Mouse (Mus musculus) forebrain, embryonic 16.5 days (tissue): Measurements from ENCODE around the gene Qdpr. TPM values are rescaled to one million over a fixed set of nuclear protein-coding genes. Genes with fewer than 3 reads are reported as not detected.
"Not testable (repeated sequence)": the region's sequence is repeated elsewhere in the genome, so short reads cannot be mapped to it uniquely, and the experiment has no call there.

Experiments
- ATAC-seq: fragments of 200-750 bp; cut with Nextera tagmentation; 2 replicates; pipeline ENCODE4 v1.8.0; 2017; ENCODE audit warnings: mild to moderate bottlenecking, moderate library complexity
- H3K27ac ChIP-seq: fragments of 300-500 bp; sonication (generic); 2 replicates; pipeline ENCODE4 v1.5.1; 2014; ENCODE audit warnings: low read length, control low read depth
- H3K27me3 ChIP-seq: fragments of 300-500 bp; sonication (generic); replicated peaks from 2 replicates; pipeline ENCODE4 v1.6.1; 2014; ENCODE audit warnings: low read length; ENCODE audit not compliant: control insufficient read depth, insufficient read depth
- H3K36me3 ChIP-seq: fragments of 300-500 bp; sonication (generic); 2 replicates; pipeline ENCODE4 v1.6.1; 2014; ENCODE audit not compliant: control insufficient read depth, insufficient read depth
- H3K4me1 ChIP-seq: fragments of 300-500 bp; sonication (generic); replicated peaks from 2 replicates; pipeline ENCODE4 v1.6.1; 2014; ENCODE audit warnings: low read length; ENCODE audit not compliant: control insufficient read depth, insufficient read depth
- H3K4me2 ChIP-seq: fragments of 300-500 bp; sonication (generic); 2 replicates; pipeline ENCODE4 v1.6.1; 2014; ENCODE audit warnings: mild to moderate bottlenecking, low read length, control low read depth
- H3K4me3 ChIP-seq: fragments of 300-500 bp; sonication (generic); replicated peaks from 2 replicates; pipeline ENCODE4 v1.5.1; 2014; ENCODE audit warnings: mild to moderate bottlenecking, low read length, control low read depth
- H3K9ac ChIP-seq: fragments of 300-500 bp; sonication (generic); replicated peaks from 2 replicates; pipeline ENCODE4 v1.6.1; 2014; ENCODE audit warnings: low read depth, low read length, control low read depth
- H3K9me3 ChIP-seq: fragments of 300-500 bp; sonication (generic); 2 replicates; pipeline ENCODE4 v1.6.1; 2016; ENCODE audit warnings: low read length; ENCODE audit not compliant: control insufficient read depth
- WGBS: fragments of 180-500 bp; shearing (Covaris S2); extraction: QIAGEN DNeasy Blood & Tissue Kit; methylation state at CpG from one replicate; pipeline ENCODE4 v1.1.7; 2014; 5-methylcytosine and 5-hydroxymethylcytosine counted together
- polyA plus RNA-seq: library from polyadenylated mRNA; unstranded; fragments of >200 nt; fragmentation: Nextera tagmentation; extraction: Ambion mirVana; gene quantifications from 2 replicates; pipeline ENCODE4 v1.2.1, GENCODE M21; 2015

Qdpr gene
- polyA plus RNA-seq, 1 experiment from 2014 or later: 107 TPM

DNA sequence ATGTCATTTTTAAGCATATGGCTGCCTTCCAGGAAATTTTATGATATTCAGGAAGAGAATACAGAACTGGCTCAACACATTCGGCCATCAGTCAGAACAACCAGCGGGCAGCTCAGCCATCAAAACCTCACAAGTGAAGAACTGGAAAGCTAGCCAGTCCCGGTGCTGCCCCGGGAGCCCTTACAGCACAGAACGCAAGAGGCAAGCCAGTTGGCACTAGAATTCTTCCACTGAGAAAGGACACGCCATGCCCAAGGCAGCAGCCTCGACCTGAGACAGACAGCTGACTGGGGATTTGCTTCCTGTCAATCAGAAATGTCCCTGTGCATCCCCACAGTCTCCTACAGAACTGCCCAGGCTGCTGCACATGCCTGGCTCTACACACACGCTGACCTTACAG lies 11.7 kb downstream of the Qdpr start:
- Histone ChIP-seq H3K27ac (no peak overlapping the region), H3K27me3 (no peaks in the 10 kb centered on the region), H3K4me3 (no peak overlapping the region), H3K36me3 (peaks cover 3% of the 10 kb centered on the region; the same call in 1 of the 2 replicates), H3K9ac (no peak overlapping the region), H3K4me2 (no peak overlapping the region), H3K4me1 (no peaks in the 10 kb centered on the region), H3K9me3 (no peaks in the 10 kb centered on the region)
- 88% methylated on average over 8 of the region's 8 CpGs for WGBS
- no peak for ATAC-seq

DNA sequence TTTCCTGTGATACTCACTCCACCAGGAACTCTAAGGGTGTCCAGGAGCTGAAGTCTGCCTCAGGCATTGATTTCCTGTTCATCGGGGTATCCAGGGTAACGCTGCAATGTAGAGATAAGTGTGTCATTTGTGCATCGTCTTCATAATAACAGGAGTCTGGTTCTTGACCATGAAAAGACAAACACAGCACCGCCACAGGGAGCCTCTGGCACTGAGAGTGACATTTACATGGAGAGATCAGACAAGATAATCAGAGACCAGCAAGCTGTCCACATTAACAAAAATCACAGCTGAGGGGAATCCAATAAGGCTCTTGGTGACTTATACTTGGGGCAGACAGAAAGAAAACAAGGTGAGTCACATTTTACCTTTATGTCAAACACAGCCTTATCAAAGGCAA lies 12.2 kb downstream of the Qdpr start:
- no peaks in the 10 kb centered on the region for H3K4me1 ChIP-seq
- no peaks in the 10 kb centered on the region for H3K9me3 ChIP-seq
- ATAC-seq: no peak
- H3K27ac ChIP-seq: no peak overlapping the region
- peaks cover 3% of the 10 kb centered on the region; the same call in 1 of the 2 replicates for H3K36me3 ChIP-seq
- H3K4me2 ChIP-seq: no peak overlapping the region
- H3K4me3 ChIP-seq: no peak overlapping the region
- no peak overlapping the region for H3K9ac ChIP-seq
- WGBS: 87% methylated on average over 4 of the region's 4 CpGs
- no peaks in the 10 kb centered on the region for H3K27me3 ChIP-seq

DNA sequence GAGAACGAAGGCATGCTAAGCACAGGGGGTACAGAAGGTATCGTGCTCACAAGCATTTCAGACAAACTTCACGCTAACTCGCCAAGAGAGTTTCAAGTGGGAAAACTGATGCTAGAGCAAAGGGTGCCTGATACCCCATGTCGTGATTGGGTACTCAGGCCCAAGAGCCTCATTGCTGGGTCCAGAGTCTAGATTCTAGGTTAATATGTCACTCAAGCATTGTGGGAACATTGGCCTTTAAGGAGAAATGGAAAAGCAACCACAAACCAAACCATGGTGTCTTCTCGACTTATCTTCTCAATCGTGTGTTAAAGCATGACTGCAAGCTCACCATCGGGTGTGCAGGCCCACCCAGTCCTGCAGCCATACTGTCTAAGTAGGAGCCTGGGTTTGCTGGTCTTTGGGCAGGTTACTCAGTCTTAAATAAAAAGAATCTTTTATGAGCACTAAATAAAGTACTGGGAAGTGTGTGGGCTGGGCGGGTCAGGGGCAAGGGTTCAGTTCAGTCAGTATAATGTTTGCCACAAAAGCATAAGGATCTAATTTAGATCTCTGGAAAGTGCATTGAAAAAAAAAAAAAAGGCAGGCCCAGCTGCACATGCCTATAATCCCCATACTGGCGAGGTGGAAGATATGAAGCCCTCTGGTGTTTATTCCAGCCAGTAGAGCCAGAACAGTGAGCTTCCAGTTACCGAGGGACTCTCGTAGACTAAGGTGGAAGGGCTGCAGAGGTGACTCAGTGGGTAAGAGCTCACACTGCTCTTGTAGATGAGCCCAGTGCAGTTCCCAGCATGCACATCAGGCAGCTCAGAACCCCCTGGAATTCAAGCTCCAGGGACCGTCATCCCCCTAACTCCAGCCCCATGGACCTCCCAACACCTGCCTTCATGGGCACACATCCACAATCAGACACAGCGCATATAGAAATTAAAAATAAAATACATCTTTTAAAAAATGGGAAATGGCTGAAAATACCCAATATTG lies 13.8 kb downstream of the Qdpr start:
- Histone ChIP-seq H3K27me3 (no peaks in the 10 kb centered on the region), H3K4me2 (no peak overlapping the region), H3K36me3 (peaks cover 3% of the 10 kb centered on the region; the same call in 1 of the 2 replicates), H3K27ac (no peak overlapping the region), H3K4me3 (no peak overlapping the region), H3K9me3 (no peaks in the 10 kb centered on the region), H3K9ac (no peak overlapping the region), H3K4me1 (no peaks in the 10 kb centered on the region)
- ATAC-seq: no peak
- WGBS: 92% methylated on average over 14 of the region's 14 CpGs

DNA sequence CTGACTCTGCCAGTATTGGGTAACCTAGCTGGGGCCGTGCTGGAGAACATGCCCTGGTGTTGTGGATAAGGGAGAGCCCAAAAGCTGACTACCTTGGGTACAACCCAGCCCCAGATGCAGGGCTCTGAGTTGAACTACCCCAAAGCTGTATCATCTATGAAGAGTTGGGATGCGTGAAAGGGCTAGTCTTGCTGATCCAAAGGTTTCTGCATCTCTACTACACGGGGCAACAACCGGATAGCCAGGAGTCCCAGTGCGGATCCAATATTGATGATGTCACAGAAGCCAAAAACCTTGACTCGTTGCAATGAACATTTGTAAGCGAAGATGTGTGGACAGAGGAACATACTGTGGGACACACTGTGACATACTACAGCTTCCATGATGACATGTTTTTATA lies 22.1 kb downstream of the Qdpr start:
- Histone ChIP-seq H3K9ac (no peak overlapping the region), H3K4me2 (no peak overlapping the region), H3K9me3 (no peaks in the 10 kb centered on the region), H3K27ac (no peak overlapping the region), H3K27me3 (no peaks in the 10 kb centered on the region), H3K4me1 (no peaks in the 10 kb centered on the region), H3K36me3 (no peaks in the 10 kb centered on the region), H3K4me3 (no peak overlapping the region)
- no peak for ATAC-seq
- WGBS: 96% methylated on average over 7 of the region's 7 CpGs

DNA sequence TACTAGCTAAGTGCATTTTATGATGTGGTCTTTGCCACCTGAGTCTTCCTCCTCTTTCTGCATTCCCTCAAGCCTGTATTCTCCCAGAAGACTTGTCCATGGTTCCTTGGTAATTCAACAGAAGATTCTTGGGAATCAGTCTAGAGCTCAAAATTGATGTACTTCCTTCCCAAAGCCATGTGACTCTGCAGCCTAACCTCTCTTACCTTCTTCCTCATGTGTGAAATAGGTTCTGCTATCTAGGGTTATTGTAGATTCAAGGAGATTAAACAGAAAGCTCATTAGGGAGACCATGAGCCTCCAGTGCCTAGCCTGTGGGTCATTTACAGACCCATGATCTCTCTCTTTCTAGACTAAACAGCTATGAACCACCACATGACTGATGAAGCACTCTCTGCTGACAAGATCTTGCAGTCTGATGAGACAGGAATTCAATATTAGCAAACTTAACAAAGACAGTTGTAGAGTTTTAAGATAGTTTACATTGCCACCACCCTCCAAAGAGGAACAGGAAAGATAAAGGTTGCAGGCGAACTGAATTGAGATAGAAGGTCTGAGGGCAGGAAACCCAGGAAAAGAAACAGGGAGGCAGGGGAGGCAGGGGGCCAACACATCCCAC lies 23.5 kb downstream of the Qdpr start:
- H3K36me3 ChIP-seq: no peaks in the 10 kb centered on the region
- H3K4me1 ChIP-seq: no peaks in the 10 kb centered on the region
- H3K9ac ChIP-seq: no peak overlapping the region
- WGBS: 92% methylated on average over 1 of the region's 1 CpGs
- H3K4me2 ChIP-seq: no peak overlapping the region
- no peak for ATAC-seq
- no peaks in the 10 kb centered on the region for H3K9me3 ChIP-seq
- no peaks in the 10 kb centered on the region for H3K27me3 ChIP-seq
- H3K27ac ChIP-seq: no peak overlapping the region
- H3K4me3 ChIP-seq: no peak overlapping the region

DNA sequence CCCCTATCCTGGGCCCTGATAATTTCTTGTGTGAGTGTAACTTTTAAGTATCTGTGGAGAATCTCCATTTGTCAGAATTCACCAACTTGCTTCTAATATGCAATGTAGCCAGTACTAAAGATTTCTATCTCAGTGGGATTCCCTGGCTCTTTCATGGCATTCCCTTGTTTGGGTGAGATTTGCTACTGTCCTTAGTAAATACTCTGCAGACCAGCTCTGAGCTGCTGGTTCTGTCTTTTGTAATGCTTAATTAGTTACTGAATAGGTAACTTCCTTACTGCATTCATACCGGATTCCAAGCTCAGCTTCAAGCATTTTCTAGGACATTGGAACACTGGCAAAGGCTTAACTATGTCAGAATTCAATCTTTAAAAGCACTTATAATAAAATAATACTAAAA lies 24.3 kb downstream of the Qdpr start:
- not testable (repeated sequence) for H3K4me2 ChIP-seq, H3K4me1 ChIP-seq, H3K4me3 ChIP-seq, ATAC-seq, H3K27ac ChIP-seq, H3K36me3 ChIP-seq, H3K27me3 ChIP-seq, H3K9me3 ChIP-seq, H3K9ac ChIP-seq
- 11% methylated on average over 1 of the region's 1 CpGs for whole genome bisulfite sequencing

DNA sequence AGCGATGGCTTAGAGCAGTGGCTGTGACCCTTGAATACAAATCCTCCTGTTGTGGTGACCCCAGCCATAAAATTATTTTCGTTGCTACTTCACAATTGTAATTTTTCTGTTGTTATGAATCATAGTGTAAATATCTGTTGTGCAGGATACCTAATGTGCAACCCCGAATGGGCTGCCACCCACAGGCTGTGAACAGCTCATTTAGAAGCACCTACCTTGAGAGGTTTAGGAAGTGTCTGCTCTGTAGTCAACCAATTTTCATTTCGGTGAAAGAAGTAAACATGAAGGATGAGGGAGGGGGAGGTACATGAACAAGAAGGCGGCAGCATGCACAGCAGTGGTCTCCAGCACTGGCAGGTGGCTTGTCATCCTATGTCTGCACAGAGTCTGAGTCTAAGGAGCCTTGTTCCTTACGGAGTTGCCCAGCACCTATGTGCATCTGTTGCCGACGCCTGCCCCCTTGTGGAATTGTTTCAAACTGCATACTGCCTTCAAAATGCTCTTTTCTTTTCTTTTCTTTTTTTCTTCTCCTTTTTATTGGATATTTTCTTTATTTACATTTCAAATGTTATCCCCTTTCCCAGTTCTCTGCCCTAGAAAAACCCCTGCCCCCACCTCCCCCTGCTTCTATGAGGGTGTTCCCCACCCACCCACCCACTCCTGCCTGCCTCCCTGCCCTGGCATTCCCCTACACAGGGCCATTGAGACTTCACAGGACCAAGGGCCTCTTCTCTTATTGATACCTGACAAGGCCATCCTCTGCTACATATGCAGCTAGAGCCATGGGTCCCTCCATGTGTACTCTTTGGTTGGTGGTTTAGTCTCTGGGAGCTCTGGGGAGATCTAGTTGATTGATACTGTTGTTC lies 25.8 kb downstream of the Qdpr start:
- Histone ChIP-seq H3K36me3 (no peaks in the 10 kb centered on the region), H3K4me2 (no peak overlapping the region), H3K4me3 (no peak overlapping the region), H3K4me1 (no peaks in the 10 kb centered on the region), H3K9ac (no peak overlapping the region), H3K27me3 (no peaks in the 10 kb centered on the region), H3K27ac (no peak overlapping the region), H3K9me3 (no peaks in the 10 kb centered on the region)
- WGBS: 42% methylated on average over 8 of the region's 8 CpGs
- ATAC-seq: peak; percentile 95

DNA sequence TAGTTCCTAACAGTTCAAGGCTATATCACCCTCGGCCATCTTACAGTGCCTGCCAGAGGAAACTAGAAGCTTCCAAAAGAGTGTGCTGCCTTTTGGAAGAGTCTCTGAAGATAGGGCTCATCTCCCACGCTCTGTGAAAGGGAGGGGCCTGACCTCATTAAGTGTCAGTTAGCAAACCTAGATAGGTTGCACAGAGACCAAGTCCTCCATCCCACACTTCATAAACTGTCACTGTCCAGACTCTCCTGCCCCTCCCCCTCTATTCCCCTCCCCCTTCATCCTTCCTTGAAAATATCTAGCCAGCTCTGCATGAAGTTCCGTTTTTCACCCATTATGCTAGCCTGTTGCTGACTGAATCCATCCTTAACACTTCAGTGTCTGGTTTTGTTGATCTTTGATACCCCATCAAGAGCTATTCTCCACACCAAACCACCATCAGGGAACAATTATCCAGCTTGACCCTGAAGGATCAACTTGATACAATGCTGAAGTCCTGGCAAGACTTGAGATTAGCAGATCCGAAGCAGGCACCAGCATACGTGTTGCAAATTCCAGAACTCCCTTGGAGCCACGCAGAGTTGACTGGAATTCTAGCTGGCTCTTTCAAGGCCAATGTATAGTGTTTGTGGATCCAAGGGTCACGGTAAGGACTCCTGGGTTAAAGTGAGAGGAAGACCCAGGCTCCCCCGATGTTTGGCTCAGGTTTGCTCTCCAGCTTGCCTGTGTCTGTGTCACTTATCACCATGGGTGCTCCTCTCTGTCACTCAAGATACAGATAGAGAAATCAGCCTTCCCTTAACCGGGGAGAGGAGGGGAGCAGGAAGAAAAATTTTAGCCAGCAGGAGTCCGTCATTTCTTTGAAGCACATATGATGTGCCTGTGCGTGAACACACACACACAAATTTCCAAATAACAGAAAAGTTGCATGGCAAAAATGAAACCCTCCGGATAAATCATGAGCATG lies 27.9 kb downstream of the Qdpr start:
- Histone ChIP-seq H3K9me3 (no peaks in the 10 kb centered on the region), H3K36me3 (no peaks in the 10 kb centered on the region), H3K27ac (no peak overlapping the region), H3K27me3 (no peaks in the 10 kb centered on the region), H3K9ac (no peak overlapping the region), H3K4me1 (no peaks in the 10 kb centered on the region), H3K4me2 (no peak overlapping the region), H3K4me3 (no peak overlapping the region)
- no peak for ATAC-seq
- 82% methylated on average over 12 of the region's 12 CpGs for WGBS
